Mouse (Mus musculus) kidney, adult 9 months (tissue): Measurements from ENCODE around the gene Tnni2.

Experiments used
- DNase-seq: peaks from one replicate; pipeline ENCODE4 v3.0.0; 2022

Gene Tnni2

GRCm38 (mm10) chr7:142487341-142487859 is 45.8 kb downstream of the Tnni2 start:
- DNase-seq = peak; percentile 16

- DNase-seq = no peak
Observed at GRCm38 (mm10) chr7:142488053-142488452, 46.4 kb downstream of the Tnni2 start.

GRCm38 (mm10) chr7:142493535-142493934 is 51.9 kb downstream of the Tnni2 start:
- no peak for DNase-seq
